Mouse (Mus musculus) megakaryocyte progenitor cell, adult 5-6 weeks (primary cell): ENCODE measurements at regions not wholly inside any gene's neighbourhood (a gene's known extent, or its start where the extent isn't known, plus 50 kb on each side); places are given as distances from the start of the nearest gene placed in this dataset.
A peak's percentile ranks its signal among the peaks of the same experiment; 100 is the strongest.

Experiments used
- ATAC-seq: replicated peaks from 2 replicates; pipeline ENCODE4 v1.8.0; 2016; ENCODE audit warnings: mild to moderate bottlenecking, moderate TSS enrichment, inconsistent platforms; ENCODE audit not compliant: poor library complexity

DNA sequence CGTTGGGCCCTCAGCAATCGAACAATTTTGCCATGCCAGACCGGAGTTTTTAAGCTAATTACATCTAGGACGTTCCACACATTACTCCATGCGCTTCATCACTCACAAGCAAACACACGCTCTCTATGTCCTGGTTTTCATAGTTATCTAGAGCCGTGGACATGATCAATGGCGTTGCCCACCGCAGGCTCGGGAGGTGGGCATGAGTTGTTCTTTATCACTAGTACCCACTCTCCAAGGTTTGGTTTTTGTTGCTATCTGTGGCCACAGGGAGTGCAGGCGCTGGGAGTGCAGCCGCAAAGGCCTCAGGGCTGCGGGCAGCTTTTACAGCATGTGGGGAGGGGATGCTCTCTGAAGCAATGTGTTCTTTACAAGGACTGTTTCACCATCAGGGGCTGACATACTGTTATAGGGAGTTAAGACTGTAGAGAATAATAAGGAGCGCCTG is 226.8 kb downstream of the Ankrd50 start:
- peak; percentile 89 for ATAC-seq

DNA sequence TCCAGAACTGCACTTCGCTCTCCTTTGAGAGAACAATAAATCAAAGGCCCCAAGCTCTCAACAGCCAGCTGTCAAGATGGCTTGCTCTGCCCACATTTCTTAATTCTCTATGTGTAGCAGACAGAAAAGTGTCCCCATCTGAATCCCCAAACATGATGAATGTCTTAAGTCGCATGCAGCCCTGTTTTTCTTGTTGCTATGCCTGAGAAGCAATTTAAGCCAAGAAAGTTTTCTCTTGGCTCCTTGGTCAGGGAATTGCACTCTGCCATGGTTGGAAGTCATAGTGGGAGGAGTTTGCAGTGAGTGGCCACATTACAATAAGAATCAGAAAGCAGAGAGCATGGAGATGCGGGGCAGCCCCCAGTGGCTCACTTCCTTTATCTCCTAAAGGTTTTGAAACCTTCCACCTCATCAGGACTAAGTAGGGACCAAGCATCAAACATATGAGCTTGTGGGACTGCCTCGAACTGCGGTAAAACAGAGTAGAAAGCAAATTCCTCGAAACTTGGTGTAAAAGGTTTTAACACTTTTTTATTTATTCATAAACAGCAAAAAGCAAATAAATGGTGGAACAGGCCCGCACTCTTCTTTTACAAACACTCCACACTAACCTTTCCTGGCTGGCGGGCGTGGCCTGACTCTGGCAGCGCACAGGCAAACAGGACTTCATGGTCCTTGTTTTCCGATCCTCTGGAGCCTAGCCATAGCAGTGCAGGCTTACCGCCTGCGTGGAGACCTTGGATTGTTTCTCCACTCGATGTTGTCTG is 227.4 kb downstream of the Ankrd50 start:
- ATAC-seq: no peak

DNA sequence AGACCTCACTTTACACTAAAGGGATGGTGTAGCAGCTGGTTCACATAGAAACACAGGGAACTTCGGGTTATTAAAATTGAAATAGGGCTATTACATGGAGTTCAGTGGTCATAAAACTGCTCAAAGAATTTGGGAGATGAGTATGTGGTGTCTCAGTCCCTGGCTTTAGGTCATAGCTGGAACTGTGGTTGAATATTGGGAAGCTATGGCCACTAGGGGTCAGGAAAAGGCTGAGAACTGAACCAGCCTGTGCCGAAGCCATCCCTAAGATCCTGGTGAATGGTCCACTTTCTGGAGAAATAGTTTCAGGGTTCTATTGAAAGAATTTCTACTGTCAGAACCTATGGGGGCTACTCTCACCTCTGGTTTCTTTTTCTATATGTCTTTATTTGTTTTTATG is 229.0 kb downstream of the Ankrd50 start:
- peak; percentile 56; the same call in 1 of the 2 replicates for ATAC-seq

DNA sequence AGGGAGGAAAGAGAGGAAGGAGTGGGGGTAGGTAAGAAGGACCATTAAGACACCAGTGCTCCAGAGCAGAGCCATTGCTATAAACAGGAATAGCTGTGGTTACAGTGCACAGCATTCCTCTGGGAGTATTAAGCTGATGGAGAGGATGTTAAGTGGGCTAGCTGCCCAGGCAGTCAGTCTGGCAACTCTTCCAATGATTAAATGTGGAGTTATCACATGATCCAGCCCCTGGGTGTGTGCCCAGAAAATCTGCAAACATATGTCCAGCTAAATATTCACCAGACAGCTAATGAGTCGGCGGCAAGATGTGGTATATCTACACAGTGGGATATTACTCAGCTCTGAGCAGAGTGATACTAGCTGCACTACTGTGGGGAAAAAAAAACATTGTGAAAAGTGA is 229.7 kb downstream of the Ankrd50 start:
- ATAC-seq: no peak

DNA sequence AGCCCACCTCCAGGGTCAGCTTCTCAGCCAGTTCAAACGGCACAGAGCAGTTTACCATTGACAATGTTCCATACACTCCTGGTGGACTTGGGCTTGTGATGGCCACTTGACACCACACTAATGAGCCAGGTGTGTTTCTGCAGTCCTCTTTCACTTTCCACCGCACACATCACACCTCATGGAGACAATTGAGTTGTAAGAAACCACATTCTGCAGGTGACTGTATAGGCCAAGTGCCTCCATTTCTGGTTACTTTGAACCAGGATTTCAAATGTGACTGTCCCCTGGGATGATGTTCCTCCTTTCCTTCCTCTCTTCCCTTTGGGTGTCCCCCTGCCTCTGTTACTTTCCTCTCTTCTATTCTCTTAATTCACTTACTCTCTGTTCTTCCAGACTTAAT is 233.1 kb downstream of the Ankrd50 start:
- ATAC-seq: no peak

DNA sequence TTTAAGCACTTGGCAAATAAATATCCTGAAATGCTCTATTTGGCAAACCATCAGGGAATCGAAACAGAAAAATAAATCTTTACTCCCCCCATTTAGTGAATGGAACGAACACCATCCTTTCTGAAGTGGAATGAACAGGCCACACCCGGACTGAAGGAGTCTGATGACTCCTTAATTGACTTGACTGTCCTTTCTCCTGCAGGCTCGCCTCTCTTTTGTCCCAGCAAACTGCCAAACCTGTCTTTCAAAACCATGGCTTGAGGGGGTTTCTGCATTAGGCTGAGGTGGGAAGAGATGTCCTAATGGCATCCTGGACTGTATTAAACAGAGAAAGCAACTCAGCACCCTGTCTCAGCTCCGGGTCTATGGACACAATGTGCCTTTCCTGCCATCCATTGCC is 234.1 kb downstream of the Ankrd50 start:
- ATAC-seq: no peak

DNA sequence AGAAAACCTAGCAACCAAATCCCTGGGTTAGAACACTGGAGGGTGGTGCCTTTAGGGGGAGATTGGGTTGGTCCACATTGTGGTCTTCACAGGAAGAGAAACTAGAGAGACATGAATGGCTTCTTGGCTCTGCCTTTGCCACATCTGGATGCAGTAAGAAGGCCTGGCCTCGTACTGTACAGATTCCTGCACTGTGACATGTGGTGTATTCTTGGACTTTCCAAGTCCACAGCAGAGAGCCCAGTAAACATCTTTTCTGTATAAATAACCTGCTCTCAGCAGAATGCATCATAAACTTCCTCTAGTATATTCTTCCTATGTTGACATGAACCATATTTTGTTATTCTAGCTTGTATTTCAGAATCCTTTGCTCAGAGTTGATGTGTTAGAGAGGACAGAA is 235.7 kb downstream of the Ankrd50 start:
- no peak for ATAC-seq

DNA sequence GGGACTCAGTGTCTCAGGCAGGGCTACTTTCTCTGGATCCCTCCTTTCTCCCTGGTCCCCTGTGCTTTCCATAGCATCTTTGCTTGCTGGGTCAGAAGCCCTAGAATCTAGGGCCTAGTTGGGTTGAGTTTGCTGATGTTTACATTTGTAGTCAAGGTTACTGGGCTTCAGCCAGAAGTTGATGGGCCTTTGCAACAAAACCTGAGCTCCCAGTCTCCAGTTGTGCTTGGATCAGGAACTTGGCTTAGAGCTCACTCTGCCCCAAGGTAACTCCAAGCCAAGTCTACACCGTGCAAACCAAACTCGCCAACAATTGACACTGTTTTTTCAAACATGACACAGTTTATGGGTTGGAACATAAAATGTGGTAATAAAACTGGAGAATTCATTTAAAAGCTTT is 238.2 kb downstream of the Ankrd50 start:
- ATAC-seq: no peak

DNA sequence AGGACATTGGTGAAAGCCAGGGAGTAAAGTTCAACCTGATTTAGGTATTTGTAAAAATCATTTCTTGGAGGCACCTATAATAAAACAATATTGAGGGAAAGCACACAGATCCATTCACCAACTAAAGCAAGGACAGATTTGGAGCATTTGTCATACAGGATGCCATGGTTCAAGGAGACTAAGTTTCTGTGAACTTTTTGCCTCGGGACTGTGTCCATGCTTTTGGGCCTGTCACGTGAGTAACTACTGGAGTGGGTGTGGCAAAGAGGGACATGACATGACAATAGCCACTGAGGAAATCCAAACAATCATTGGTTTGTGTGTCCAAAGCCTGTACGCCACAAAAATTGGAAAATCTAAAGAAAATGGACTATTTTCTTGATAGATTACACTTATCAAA is 241.4 kb downstream of the Ankrd50 start:
- ATAC-seq: no peak

DNA sequence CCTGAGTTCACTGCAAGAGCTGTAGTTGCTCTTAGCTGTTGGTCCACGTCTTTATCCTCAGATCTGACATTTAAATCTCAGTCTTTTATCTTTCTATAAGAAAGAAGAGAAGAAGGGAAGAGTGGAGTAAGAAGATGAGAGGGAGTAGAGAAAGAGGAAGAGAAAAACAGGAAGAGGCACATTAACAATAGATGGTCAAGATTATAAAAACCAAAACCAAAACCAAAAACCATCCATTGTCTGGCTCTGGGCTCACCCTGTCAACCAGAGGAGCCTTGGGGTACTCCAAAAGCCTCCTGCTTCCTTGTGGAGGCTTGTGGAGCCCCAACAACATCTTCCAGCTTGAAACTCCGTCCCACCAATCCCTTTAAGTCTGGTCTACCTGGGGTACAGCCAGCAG is 247.0 kb downstream of the Ankrd50 start:
- peak; percentile 55 for ATAC-seq

DNA sequence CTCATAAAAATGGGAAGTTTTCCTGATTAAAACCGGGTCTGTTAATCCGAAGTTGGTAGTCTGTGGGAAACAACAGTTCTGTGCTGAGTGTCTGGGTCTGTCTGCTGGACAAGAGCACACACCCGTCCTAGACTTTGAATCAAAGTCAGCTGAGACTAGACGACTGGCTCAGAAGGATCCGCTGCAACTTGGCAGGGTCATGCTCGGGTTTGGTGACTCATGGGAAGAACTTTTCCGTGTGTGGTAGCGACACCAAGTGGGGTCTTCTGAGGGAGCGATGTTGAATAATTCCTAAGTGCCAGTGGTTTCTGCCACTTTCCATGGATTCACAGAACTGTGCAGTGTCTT is 248.9 kb downstream of the Ankrd50 start:
- ATAC-seq: no peak

DNA sequence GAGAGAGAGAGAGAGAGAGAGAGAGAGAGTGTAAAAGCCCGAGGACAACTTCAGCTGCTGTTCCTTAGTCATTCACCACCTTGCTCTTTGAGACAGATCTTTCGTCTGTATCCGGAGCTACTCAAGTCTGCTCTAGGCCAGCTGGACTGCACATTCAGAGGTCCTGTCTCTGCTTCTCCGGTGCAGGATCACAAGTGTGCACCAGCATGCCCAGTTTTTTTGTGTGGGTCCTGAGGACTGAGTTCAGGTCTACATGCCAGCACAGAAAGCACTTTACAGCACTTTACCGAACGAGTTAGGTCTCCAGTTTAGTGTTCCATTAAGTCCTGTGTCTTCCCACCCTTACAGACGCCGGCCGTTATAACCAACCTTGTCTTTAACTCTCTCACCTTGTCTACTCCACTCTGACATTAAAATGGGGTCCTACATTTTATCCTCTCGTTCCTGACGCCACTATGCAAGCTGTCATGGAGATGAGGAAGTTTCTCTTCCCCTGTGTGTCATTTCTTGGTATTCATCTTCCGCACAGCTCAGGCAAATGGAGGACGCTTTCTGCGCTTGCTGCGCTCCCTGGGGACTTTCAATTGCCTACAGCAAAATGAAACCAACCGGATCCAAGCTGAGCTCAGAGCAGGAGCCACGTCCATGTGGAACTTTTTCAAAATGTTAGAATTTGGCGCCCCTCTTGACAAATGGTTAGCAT is 249.5 kb downstream of the Ankrd50 start:
- no peak for ATAC-seq

DNA sequence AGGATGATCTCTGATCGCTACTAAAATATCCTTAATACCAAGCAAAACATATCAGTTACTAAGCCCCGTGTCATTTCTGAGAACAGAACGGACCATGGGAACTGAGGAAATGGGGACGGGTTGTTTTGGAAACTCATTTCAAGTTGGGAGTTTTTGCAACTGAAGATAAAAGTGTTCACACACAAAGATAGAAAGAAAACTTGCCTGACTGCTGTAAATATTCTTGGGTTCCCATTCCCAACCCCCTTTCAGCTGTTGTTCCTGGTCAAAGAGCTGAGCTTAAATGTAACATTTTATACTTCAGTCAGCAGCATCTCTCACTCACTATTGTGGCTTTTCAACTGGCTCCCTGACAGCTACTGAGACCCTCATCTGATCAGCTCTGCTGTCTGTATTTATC is 250.1 kb downstream of the Ankrd50 start:
- ATAC-seq: no peak

DNA sequence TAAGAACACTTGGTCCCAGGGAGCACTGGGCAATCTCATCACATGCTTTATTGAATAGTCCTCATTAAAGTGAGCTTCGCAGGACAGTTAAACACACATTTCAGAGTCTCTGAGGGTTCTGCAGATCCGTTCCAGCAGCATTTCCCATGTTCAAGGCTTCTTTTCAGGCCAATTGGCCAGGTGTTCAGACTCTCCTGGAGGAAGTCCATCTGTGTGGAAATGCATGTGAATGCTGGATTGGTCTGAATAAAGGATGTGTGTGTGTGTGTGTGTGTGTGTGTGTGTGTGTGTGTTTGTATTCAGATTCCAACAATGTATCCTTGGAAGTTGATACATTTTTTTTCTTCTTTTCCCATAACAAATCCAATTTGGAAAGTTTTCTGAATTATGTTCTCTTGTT is 250.6 kb downstream of the Ankrd50 start:
- no peak for ATAC-seq

DNA sequence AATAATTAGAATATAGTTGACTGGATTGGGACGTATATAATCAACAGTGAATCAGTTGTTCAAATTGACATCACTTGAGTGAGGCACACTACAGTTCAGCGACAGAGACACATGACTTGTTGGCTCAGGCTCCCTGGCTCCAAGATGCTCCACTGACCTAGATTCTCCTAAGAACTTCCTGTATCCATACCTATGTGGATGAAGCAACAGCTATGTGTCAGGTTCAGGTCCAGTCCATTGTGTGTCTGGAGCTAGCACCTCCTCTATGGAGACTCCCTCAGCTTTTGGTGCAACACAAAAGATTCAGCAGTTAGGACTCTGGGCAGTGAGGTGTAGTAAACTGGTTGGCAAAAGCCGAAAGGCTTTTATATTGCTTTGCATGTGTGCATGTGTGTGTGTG is 251.6 kb downstream of the Ankrd50 start:
- ATAC-seq: no peak

DNA sequence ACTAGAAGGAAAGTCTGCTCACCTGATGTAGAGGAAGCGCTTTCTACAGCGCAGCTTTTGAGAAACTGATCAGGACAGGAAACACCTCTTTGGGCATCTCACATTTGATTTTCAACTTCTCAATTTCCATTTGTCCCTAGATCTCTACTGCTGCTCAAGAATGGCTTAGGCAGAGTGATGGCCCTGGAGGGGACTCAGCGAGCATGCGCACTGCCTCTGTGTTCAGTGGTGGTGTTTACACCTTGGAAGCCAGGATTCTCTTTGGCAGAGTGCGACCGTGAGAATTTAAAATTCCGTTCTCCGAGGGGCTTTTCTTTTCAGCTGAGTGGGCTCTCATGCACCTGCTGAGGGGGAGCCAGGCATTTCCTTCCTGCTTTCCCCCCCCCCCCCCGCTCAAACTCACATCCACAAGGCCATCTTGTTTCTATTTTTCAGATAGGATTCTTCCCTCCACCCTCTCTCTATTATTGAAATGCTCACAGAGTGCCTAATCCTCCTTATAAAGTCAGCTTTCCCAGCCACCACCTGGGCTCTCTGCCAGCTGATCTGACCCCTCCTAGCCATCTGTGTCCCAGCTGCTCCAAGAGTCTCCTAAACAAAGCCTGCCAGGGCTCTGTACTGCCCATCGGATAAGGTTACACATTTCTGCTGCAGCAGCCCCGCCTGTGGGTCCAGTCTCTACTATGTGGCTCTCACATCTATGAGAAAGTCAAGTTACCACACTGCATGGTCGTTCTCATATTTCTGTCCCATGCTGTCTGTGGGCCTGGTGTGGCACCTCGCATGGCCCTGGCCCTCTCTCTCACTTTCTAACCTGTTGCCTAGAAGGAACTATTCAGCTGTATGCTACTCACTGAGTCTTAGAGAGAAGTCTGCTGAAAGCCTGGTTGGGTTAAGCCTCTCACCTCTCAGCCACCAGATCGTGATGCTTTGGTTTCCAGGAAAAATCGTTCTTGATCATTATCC is 252.2 kb downstream of the Ankrd50 start:
- no peak for ATAC-seq

DNA sequence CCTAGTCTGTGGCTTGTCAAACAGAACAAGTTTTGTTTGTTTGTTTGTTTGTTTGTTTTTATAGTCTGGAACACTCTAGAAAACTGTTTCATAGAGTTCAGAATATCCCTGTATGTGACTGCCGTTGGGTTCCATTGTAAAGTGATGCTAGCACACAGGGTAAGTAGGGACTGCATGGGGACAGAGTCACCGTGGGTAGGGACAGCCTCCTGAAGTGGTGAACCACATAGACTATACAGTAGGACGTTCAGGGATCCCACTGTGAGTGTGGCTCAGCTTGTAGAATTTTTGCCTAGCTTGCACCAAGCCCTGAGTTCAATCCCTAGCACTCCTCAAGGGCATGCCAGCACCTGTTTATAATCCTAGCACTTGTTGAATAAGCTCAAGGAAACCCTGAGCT is 253.1 kb downstream of the Ankrd50 start:
- no peak for ATAC-seq

DNA sequence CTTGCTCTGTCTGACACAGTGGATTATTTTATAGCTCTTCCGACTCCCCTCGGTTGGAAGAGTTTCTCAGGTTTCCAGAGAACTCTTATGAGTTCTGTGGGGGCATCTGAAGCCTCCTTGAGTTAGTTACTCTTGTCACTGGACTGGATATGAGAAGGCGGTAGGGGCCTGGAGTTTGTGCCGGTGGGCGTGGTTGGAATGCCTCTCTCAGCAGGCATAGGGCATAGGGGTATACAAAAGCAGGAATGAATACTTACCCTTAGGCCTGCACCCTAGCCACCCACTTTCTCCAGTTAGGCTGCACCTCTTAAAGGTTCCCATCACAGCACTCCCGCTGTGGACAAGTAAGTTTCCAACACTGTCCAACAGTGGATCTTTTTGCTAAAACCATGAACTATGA is 253.8 kb downstream of the Ankrd50 start:
- ATAC-seq: no peak

DNA sequence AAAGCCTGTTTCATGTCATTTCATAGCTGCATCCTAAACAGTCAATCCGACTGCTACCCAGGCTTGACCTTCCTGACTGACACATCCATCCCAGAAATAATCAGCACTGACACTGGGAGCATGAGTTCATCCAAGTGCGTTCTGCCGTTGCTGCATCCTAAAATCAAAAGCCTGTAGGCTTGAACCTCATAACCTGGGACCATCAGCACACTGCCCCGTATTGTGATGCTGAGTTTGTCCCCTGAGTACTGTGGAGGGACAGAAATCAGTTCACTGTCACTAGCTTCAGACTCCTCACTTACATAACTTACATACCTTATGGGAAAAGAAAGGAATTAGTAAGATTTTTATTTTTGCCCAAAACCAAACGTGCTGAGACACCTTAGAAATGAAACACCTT is 255.0 kb downstream of the Ankrd50 start:
- no peak for ATAC-seq

DNA sequence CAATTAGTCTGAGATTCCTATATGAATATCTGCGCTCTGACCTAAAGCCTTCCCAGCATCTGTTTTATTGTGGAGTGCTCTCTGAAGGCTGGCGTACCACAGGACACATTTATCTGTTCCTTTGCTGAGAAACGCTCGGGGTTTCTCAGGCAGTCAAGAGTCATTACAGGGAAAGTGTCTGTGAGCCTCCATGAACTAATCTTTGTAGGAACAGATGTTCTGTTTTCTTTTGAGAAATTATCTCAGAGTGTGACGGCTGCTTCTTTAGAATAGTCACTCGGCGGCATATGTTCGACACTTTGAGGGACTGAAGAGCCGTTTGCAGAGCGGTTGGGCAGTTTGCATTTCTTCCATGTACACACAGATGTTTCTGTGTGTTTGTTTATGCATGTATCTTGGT is 255.6 kb downstream of the Ankrd50 start:
- no peak for ATAC-seq

DNA sequence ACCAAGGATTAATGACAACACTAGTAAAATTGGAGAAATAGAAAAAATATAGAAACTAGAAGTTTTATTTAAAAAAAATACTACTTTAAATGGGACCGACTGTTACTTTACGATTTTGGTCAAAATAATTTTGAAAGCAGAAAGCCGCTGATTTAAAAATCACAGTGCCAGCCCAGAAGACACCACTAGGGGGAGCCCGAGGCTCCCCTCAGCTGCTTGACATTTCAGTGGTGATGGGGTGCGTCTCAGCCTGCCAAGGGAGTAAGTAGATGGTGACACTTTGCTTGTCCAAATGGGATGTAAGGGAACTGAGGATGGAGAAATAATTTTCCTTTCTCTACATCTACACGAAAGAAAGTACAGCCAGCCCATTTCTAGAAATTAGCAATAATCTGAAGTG is 257.0 kb downstream of the Ankrd50 start:
- peak; percentile 80 for ATAC-seq

DNA sequence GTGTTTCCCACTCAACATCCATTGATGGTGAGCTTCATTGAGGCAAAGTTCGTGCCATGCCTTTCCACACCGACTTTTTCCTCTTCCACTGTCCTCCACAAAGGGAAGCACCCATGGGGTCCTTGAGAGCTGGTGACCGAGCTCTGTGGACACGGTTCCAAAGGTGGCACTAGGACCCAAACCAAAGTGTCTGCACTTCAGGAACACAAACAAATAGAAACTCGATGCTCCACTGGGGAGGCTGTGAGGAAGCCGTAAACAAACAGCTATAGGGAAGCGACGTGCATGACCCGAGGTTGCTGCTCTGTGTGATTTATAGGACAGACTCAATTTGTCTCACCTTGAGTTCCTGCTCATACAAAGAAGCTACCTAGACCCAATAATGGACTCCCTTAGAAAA is 257.5 kb downstream of the Ankrd50 start:
- no peak for ATAC-seq
